Mouse (Mus musculus): ENCODE measurements around the gene Eed. TPM values are rescaled to one million over a fixed set of nuclear protein-coding genes. Genes with fewer than 3 reads are reported as not detected.

Eed gene
- polyA plus RNA-seq, 1 experiment from 2014 or later = 68.3 TPM

GRCm38 (mm10) chr7:89975571-89975970 lies 5.2 kb downstream of the Eed start:
- no peak overlapping the region for H3K27ac ChIP-seq
- H3K4me3 ChIP-seq = no peak overlapping the region
- H3K4me1 ChIP-seq (replicated peaks) = peaks cover 11% of the 10 kb centered on the region
- 88% methylated on average over 1 of the region's 1 CpGs for WGBS
- DNase-seq (ENCODE audit: low spot score) = no peak
- peaks cover 69% of the 10 kb centered on the region for H3K36me3 ChIP-seq
- no peaks in the 10 kb centered on the region for H3K27me3 ChIP-seq (ENCODE audit: insufficient read depth, poor library complexity, severe bottlenecking)
- H3K9me3 ChIP-seq = no peaks in the 10 kb centered on the region

GRCm38 (mm10) chr7:89967235-89967634 lies 13.5 kb downstream of the Eed start:
- Histone ChIP-seq H3K27ac (no peak overlapping the region), H3K36me3 (peaks cover 98% of the 10 kb centered on the region), H3K27me3 (ENCODE audit: insufficient read depth, poor library complexity, severe bottlenecking) (no peaks in the 10 kb centered on the region), H3K4me3 (no peak overlapping the region), H3K9me3 (no peaks in the 10 kb centered on the region), H3K4me1 (replicated peaks) (no peaks in the 10 kb centered on the region)
- WGBS = 83% methylated on average over 2 of the region's 2 CpGs
- DNase-seq (ENCODE audit: low spot score) = no peak

- DNase-seq (ENCODE audit: low spot score) = no peak
- Histone ChIP-seq H3K27ac (no peak overlapping the region), H3K9me3 (no peaks in the 10 kb centered on the region), H3K27me3 (ENCODE audit: insufficient read depth, poor library complexity, severe bottlenecking) (no peaks in the 10 kb centered on the region), H3K36me3 (peaks cover 98% of the 10 kb centered on the region), H3K4me3 (no peak overlapping the region), H3K4me1 (replicated peaks) (no peaks in the 10 kb centered on the region)
- WGBS = 84% methylated on average over 1 of the region's 1 CpGs
Observed at GRCm38 (mm10) chr7:89966771-89967170, 14.0 kb downstream of the Eed start.

GRCm38 (mm10) chr7:89963135-89963534 lies 17.6 kb downstream of the Eed start:
- Histone ChIP-seq H3K36me3 (peaks cover 93% of the 10 kb centered on the region), H3K27ac (no peak overlapping the region), H3K9me3 (no peaks in the 10 kb centered on the region), H3K27me3 (ENCODE audit: insufficient read depth, poor library complexity, severe bottlenecking) (no peaks in the 10 kb centered on the region), H3K4me1 (replicated peaks) (no peaks in the 10 kb centered on the region), H3K4me3 (no peak overlapping the region)
- no peak for DNase-seq (ENCODE audit: low spot score)

- Histone ChIP-seq H3K36me3 (peaks cover 88% of the 10 kb centered on the region), H3K27me3 (ENCODE audit: insufficient read depth, poor library complexity, severe bottlenecking) (no peaks in the 10 kb centered on the region), H3K4me1 (replicated peaks) (no peaks in the 10 kb centered on the region), H3K27ac (no peak overlapping the region), H3K4me3 (no peak overlapping the region), H3K9me3 (no peaks in the 10 kb centered on the region)
- WGBS = 50% methylated on average over 5 of the region's 5 CpGs
- no peak for DNase-seq (ENCODE audit: low spot score)
Observed at GRCm38 (mm10) chr7:89957300-89957699, 23.5 kb downstream of the Eed start.

GRCm38 (mm10) chr7:89954261-89954660 lies 26.5 kb downstream of the Eed start:
- no peak for DNase-seq (ENCODE audit: low spot score)
- no peak overlapping the region for H3K27ac ChIP-seq
- no peaks in the 10 kb centered on the region for H3K27me3 ChIP-seq (ENCODE audit: insufficient read depth, poor library complexity, severe bottlenecking)
- 88% methylated on average over 5 of the region's 5 CpGs for WGBS
- H3K36me3 ChIP-seq = peaks cover 59% of the 10 kb centered on the region
- no peaks in the 10 kb centered on the region for H3K9me3 ChIP-seq
- H3K4me1 ChIP-seq (replicated peaks) = no peaks in the 10 kb centered on the region
- H3K4me3 ChIP-seq = no peak overlapping the region

GRCm38 (mm10) chr7:89949403-89949802 lies 31.4 kb downstream of the Eed start:
- no peak overlapping the region for H3K4me3 ChIP-seq
- WGBS = 80% methylated on average over 4 of the region's 4 CpGs
- H3K4me1 ChIP-seq (replicated peaks) = no peaks in the 10 kb centered on the region
- DNase-seq (ENCODE audit: low spot score) = no peak
- no peaks in the 10 kb centered on the region for H3K27me3 ChIP-seq (ENCODE audit: insufficient read depth, poor library complexity, severe bottlenecking)
- no peaks in the 10 kb centered on the region for H3K9me3 ChIP-seq
- H3K27ac ChIP-seq = no peak overlapping the region
- H3K36me3 ChIP-seq = peaks cover 17% of the 10 kb centered on the region

GRCm38 (mm10) chr7:89948026-89948425 lies 32.8 kb downstream of the Eed start:
- Histone ChIP-seq H3K9me3 (no peaks in the 10 kb centered on the region), H3K4me3 (no peak overlapping the region), H3K27me3 (ENCODE audit: insufficient read depth, poor library complexity, severe bottlenecking) (no peaks in the 10 kb centered on the region), H3K4me1 (replicated peaks) (no peaks in the 10 kb centered on the region), H3K27ac (no peak overlapping the region), H3K36me3 (0 out of 2 replicates have a peak, but pooled peaks cover 4% of the 10 kb centered on the region)
- no peak for DNase-seq (ENCODE audit: low spot score)
- 90% methylated on average over 7 of the region's 7 CpGs for WGBS

GRCm38 (mm10) chr7:89940571-89941463 lies 40.0 kb downstream of the Eed start, which contains the start of gene Hikeshi:
Hikeshi (minus strand) TSS chr7:89941204.
- Histone ChIP-seq H3K4me1 (replicated peaks) (peaks cover 15% of the 10 kb centered on the region), H3K4me3 (peak within 1 kb of the TSS; percentile 72), H3K9me3 (no peaks in the 10 kb centered on the region), H3K27ac (peak within 1 kb of the TSS; percentile 91), H3K36me3 (no peaks in the 10 kb centered on the region), H3K27me3 (ENCODE audit: insufficient read depth, poor library complexity, severe bottlenecking) (no peaks in the 10 kb centered on the region)
- WGBS = under 1% methylated on average over 45 of the region's 45 CpGs
- DNase-seq (ENCODE audit: low spot score) = peak; percentile 93

GRCm38 (mm10) chr7:89939497-89940353 lies 41.1 kb downstream of the Eed start:
- Histone ChIP-seq H3K4me1 (replicated peaks) (peaks cover 15% of the 10 kb centered on the region), H3K4me3 (peak overlapping the region; percentile 72), H3K36me3 (peaks cover 2% of the 10 kb centered on the region), H3K9me3 (no peaks in the 10 kb centered on the region), H3K27me3 (ENCODE audit: insufficient read depth, poor library complexity, severe bottlenecking) (no peaks in the 10 kb centered on the region), H3K27ac (peak overlapping the region; percentile 91; the same call in 1 of the 2 replicates)
- DNase-seq (ENCODE audit: low spot score) = no peak
- WGBS = 56% methylated on average over 15 of the region's 15 CpGs

GRCm38 (mm10) chr7:89923441-89924180 lies 57.2 kb downstream of the Eed start:
- no peaks in the 10 kb centered on the region for H3K4me1 ChIP-seq (replicated peaks)
- 97% methylated on average over 15 of the region's 15 CpGs for WGBS
- DNase-seq (ENCODE audit: low spot score) = no peak
- H3K4me3 ChIP-seq = no peak overlapping the region
- H3K36me3 ChIP-seq = peaks cover 51% of the 10 kb centered on the region
- H3K27me3 ChIP-seq (ENCODE audit: insufficient read depth, poor library complexity, severe bottlenecking) = no peaks in the 10 kb centered on the region
- H3K27ac ChIP-seq = no peak overlapping the region
- H3K9me3 ChIP-seq = no peaks in the 10 kb centered on the region

GRCm38 (mm10) chr7:89917776-89918175 lies 63.0 kb downstream of the Eed start:
- Histone ChIP-seq H3K27ac (no peak overlapping the region), H3K4me1 (replicated peaks) (no peaks in the 10 kb centered on the region), H3K9me3 (no peaks in the 10 kb centered on the region), H3K36me3 (peaks cover 41% of the 10 kb centered on the region), H3K4me3 (no peak overlapping the region), H3K27me3 (ENCODE audit: insufficient read depth, poor library complexity, severe bottlenecking) (no peaks in the 10 kb centered on the region)
- DNase-seq (ENCODE audit: low spot score) = no peak
- 94% methylated on average over 4 of the region's 4 CpGs for WGBS

Measured in hindbrain, embryonic 10.5 days (tissue).